Mouse (Mus musculus) limb, embryonic 13.5 days (tissue): Measurements from ENCODE around the gene Arl15. TPM values are rescaled to one million over a fixed set of nuclear protein-coding genes. Genes with fewer than 3 reads are reported as not detected.

Source experiments
- ATAC-seq: fragments of 200-750 bp; cut with Nextera tagmentation; 2 replicates; pipeline ENCODE4 v1.8.0; 2017; ENCODE audit warnings: low read depth, moderate number of reproducible peaks, moderate TSS enrichment; ENCODE audit not compliant: low FRiP score
- H3K27ac ChIP-seq: fragments of 300-500 bp; sonication (generic); 2 replicates; pipeline ENCODE4 v1.5.1; 2015; ENCODE audit warnings: inconsistent platforms, mild to moderate bottlenecking, moderate library complexity
- H3K27me3 ChIP-seq: fragments of 300-500 bp; sonication (generic); 2 replicates; pipeline ENCODE4 v1.6.1; 2015; ENCODE audit warnings: mild to moderate bottlenecking, inconsistent platforms
- H3K36me3 ChIP-seq: fragments of 300-500 bp; sonication (generic); 2 replicates; pipeline ENCODE4 v1.6.1; 2015; ENCODE audit warnings: inconsistent platforms, mild to moderate bottlenecking, moderate library complexity
- H3K4me1 ChIP-seq: fragments of 300-500 bp; sonication (generic); 2 replicates; pipeline ENCODE4 v1.6.1; 2015; ENCODE audit warnings: inconsistent platforms
- H3K4me2 ChIP-seq: fragments of 300-500 bp; sonication (generic); replicated peaks from 2 replicates; pipeline ENCODE4 v1.6.1; 2015; ENCODE audit warnings: inconsistent platforms, mild to moderate bottlenecking, moderate library complexity
- H3K4me3 ChIP-seq: fragments of 300-500 bp; sonication (generic); 2 replicates; pipeline ENCODE4 v1.5.1; 2015; ENCODE audit warnings: moderate library complexity, mild to moderate bottlenecking, inconsistent platforms
- H3K9ac ChIP-seq: fragments of 300-500 bp; sonication (generic); 2 replicates; pipeline ENCODE4 v1.6.1; 2015; ENCODE audit warnings: mild to moderate bottlenecking, inconsistent platforms
- H3K9me3 ChIP-seq: fragments of 300-500 bp; sonication (generic); 2 replicates; pipeline ENCODE4 v1.6.1; 2016; ENCODE audit warnings: inconsistent platforms
- WGBS: fragments of 180-500 bp; shearing (Covaris S2); methylation state at CpG from one replicate; pipeline ENCODE4 v1.1.7; 2015; 5-methylcytosine and 5-hydroxymethylcytosine counted together
- polyA plus RNA-seq: library from polyadenylated mRNA; unstranded; fragments of >200 nt; fragmentation: Nextera tagmentation; extraction: Ambion mirVana; gene quantifications from 2 replicates; pipeline ENCODE4 v1.2.1, GENCODE M21; 2015

Arl15 gene
- polyA plus RNA-seq, 1 experiment from 2014 or later = 14.2 TPM

DNA sequence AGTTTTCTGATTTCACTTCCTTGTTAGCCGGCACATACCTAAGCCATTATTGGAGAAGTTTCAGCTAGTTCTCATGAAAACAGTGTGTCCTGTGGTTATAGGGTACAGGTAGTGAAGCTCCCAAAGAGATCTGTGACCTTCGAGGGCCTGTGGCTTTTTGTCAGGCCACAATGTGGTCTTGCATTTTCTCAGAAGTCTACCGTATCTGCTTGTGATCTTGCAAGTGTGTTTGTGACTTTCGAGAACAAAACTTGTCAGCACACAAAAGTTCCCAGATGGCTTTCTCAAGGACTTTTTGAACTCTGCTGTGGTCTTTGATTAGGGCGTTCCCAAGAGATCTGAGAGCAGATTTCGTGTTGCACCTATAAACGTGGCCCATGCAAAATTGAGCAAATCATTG is 394.5 kb downstream of the Arl15 start:
- whole genome bisulfite sequencing = 83% methylated on average over 7 of the region's 7 CpGs
- no peak overlapping the region for H3K27ac ChIP-seq
- H3K9ac ChIP-seq = no peak overlapping the region
- no peaks in the 10 kb centered on the region for H3K27me3 ChIP-seq
- 0 out of 2 replicates have a peak, but pooled peaks cover 6% of the 10 kb centered on the region for H3K4me1 ChIP-seq
- H3K9me3 ChIP-seq = no peaks in the 10 kb centered on the region
- no peak overlapping the region for H3K4me3 ChIP-seq
- H3K4me2 ChIP-seq = no peak overlapping the region
- H3K36me3 ChIP-seq = no peaks in the 10 kb centered on the region
- no peak for ATAC-seq

GRCm38 (mm10) chr13:114189441-114189840 is 395.1 kb downstream of the Arl15 start:
- H3K27me3 ChIP-seq = no peaks in the 10 kb centered on the region
- WGBS = 52% methylated on average over 6 of the region's 6 CpGs

GRCm38 (mm10) chr13:114190898-114191297 is 396.6 kb downstream of the Arl15 start:
- Histone ChIP-seq H3K4me2 (no peak overlapping the region), H3K4me1 (0 out of 2 replicates have a peak, but pooled peaks cover 6% of the 10 kb centered on the region), H3K36me3 (no peaks in the 10 kb centered on the region), H3K27me3 (no peaks in the 10 kb centered on the region), H3K9ac (no peak overlapping the region), H3K4me3 (no peak overlapping the region), H3K27ac (no peak overlapping the region), H3K9me3 (no peaks in the 10 kb centered on the region)
- ATAC-seq = no peak
- 80% methylated on average over 10 of the region's 10 CpGs for WGBS

More at GRCm38 (mm10) chr13:114189441-114189840, 395.1 kb downstream of the Arl15 start:
- no peak for ATAC-seq
- H3K27ac ChIP-seq = no peak overlapping the region
- no peaks in the 10 kb centered on the region for H3K9me3 ChIP-seq
- no peaks in the 10 kb centered on the region for H3K36me3 ChIP-seq
- H3K4me1 ChIP-seq = 0 out of 2 replicates have a peak, but pooled peaks cover 6% of the 10 kb centered on the region
- no peak overlapping the region for H3K4me2 ChIP-seq
- no peak overlapping the region for H3K4me3 ChIP-seq
- no peak overlapping the region for H3K9ac ChIP-seq

GRCm38 (mm10) chr13:114198252-114198799 is 404.0 kb downstream of the Arl15 start:
- no peaks in the 10 kb centered on the region for H3K9me3 ChIP-seq
- H3K4me3 ChIP-seq = no peak overlapping the region
- no peak overlapping the region for H3K27ac ChIP-seq
- H3K27me3 ChIP-seq = no peaks in the 10 kb centered on the region
- peaks cover 22% of the 10 kb centered on the region for H3K4me1 ChIP-seq
- no peaks in the 10 kb centered on the region for H3K36me3 ChIP-seq
- 91% methylated on average over 10 of the region's 10 CpGs for WGBS
- ATAC-seq = no peak
- H3K4me2 ChIP-seq = no peak overlapping the region
- H3K9ac ChIP-seq = no peak overlapping the region

- no peak overlapping the region for H3K27ac ChIP-seq
- ATAC-seq = peak; percentile 85
- no peaks in the 10 kb centered on the region for H3K27me3 ChIP-seq
- no peaks in the 10 kb centered on the region for H3K9me3 ChIP-seq
- H3K9ac ChIP-seq = no peak overlapping the region
- no peaks in the 10 kb centered on the region for H3K36me3 ChIP-seq
- peaks cover 22% of the 10 kb centered on the region for H3K4me1 ChIP-seq
- 56% methylated on average over 6 of the region's 6 CpGs for WGBS
- no peak overlapping the region for H3K4me2 ChIP-seq
- H3K4me3 ChIP-seq = no peak overlapping the region
Observed at GRCm38 (mm10) chr13:114199746-114200145, 405.4 kb downstream of the Arl15 start.

DNA sequence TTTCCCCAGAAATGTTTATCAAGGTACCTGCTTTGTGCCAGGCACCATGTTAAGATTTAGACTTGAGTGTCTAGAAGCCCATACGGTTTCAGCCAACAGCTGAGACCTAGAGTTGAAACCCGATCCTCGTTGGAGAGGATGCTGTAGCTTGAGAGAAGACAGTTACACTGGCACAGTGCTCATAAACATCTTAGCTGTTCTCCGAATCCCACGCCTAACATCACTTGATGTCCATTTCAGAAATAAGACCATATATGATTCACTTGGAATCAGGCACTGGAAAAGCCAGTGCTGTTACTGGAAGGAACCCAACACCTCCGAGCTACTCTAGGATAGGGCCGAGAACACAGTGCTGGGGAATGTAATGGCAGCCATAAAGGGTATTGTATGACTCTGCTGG is 406.2 kb downstream of the Arl15 start:
- ATAC-seq = no peak
- 69% methylated on average over 7 of the region's 7 CpGs for WGBS
- H3K4me3 ChIP-seq = no peak overlapping the region
- no peaks in the 10 kb centered on the region for H3K36me3 ChIP-seq
- no peak overlapping the region for H3K4me2 ChIP-seq
- no peaks in the 10 kb centered on the region for H3K27me3 ChIP-seq
- H3K9ac ChIP-seq = no peak overlapping the region
- no peak overlapping the region for H3K27ac ChIP-seq
- H3K9me3 ChIP-seq = no peaks in the 10 kb centered on the region
- peaks cover 22% of the 10 kb centered on the region for H3K4me1 ChIP-seq

DNA sequence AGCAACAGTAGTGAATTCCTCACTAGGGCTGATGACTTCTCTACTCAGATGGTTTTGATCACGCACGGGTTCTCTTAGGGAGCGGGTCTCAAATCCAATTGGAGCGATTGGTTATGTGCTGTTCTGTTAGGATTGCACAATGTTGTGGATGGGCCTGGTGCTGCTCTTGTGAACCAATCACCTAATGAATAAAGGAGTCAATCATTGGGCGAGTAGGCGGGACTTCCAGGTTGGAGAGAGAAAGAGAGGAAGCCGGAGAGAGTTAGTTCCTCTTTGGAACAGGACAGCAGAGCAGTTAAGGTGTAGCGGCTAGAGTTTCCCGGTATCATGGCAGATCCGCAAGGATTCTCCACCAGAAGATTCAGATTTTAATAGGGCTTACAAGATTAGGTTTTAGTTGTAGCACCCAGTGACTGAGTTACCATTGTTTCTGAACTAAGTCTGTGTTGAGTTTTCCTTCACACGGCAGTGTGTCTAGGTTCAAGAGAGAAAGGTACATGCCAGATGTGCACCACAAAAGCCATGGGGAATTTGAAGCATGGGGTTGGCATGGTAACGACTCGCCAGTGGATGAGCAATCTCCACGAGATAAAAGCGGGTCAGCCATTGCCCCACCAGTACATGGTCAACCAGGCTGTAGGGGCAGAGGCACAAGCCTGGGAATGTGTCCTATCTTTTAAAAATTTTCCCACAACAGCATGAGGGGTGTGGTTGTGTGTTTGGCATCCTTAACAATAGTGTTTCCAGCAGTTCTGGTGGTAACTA is 408.7 kb downstream of the Arl15 start:
- Histone ChIP-seq H3K27me3 (no peaks in the 10 kb centered on the region), H3K4me3 (no peak overlapping the region), H3K27ac (no peak overlapping the region), H3K9ac (no peak overlapping the region), H3K36me3 (no peaks in the 10 kb centered on the region), H3K4me1 (peaks cover 22% of the 10 kb centered on the region), H3K4me2 (no peak overlapping the region), H3K9me3 (no peaks in the 10 kb centered on the region)
- WGBS = 89% methylated on average over 15 of the region's 15 CpGs
- no peak for ATAC-seq

Other genes starting within 250 kb of the Arl15 start
- gene Snx18, start 175.9 kb upstream of the Arl15 start, polyA plus RNA-seq = 23.2 and 23.5 TPM in 2 replicates
- 10.9 TPM in 2 replicates for gene Hspb3, start 130.8 kb upstream of the Arl15 start, polyA plus RNA-seq